Mouse (Mus musculus) heart, adult 9 months (tissue): ENCODE results near the gene Glcci1.
"Not testable (repeated sequence)": the region's sequence is repeated elsewhere in the genome, so short reads cannot be mapped to it uniquely, and the experiment has no call there.

Source experiments
- DNase-seq, 2 experiments: peaks; one replicate each; pipeline ENCODE4 v3.0.0; 2022; ENCODE audit warnings: low spot score in 2 of 2

Glcci1 gene

GRCm38 (mm10) chr6:8495109-8495826 is 14.1 kb upstream of the Glcci1 start:
- DNase-seq: no peak

GRCm38 (mm10) chr6:8495827-8496222 is 13.6 kb upstream of the Glcci1 start:
- DNase-seq: no peak

DNA sequence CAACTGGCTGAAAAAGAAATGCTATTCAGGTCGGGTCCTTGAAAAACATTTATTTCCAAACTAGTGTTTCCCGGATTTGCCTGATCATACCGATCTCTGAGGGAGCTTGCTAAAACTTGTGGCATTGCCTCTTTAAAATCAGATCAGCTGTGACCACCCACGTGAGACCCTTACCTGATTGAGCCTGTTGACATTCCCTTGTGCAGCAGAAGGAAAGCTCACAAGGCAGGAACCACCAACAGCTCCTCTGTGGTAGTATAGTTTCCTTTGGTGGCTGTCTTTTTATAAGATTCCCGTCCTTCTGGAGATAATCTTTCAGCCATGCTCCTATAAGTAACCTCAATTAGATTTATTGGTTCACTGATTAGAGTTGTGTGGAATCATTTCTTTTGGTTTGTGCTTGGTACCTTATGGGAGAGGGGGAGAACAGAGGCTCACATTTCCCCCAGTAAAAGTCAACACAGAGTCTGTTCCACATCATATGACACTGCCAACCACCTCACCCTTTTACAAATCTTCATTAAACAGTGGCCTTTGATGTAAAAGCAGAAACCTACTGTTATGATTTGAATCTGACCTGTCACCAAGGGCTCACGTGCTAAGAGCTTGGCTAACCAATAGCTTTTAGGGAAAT is 12.0 kb upstream of the Glcci1 start:
- no peak for DNase-seq

- no peak for DNase-seq
Observed at GRCm38 (mm10) chr6:8497868-8498257, 11.5 kb upstream of the Glcci1 start.

DNA sequence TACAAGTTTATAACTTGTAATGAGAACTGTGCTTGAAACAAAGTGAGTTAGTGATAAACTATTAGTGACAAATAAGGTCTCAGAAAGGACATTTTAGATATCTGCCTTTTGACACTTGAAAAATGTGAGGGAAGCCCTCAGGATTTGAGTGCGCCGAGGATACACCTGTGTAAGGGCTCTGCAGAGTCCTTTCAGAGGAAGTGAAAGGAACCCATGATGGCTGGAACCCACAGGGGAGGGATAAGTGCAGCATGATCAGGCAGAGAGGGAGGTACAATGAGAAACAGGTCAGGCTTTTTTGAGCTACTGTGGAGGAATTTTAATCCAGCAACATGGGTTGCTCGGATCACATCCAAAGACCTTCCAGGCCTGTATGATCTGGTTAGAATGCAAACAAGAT is 10.4 kb upstream of the Glcci1 start:
- DNase-seq: no peak

DNA sequence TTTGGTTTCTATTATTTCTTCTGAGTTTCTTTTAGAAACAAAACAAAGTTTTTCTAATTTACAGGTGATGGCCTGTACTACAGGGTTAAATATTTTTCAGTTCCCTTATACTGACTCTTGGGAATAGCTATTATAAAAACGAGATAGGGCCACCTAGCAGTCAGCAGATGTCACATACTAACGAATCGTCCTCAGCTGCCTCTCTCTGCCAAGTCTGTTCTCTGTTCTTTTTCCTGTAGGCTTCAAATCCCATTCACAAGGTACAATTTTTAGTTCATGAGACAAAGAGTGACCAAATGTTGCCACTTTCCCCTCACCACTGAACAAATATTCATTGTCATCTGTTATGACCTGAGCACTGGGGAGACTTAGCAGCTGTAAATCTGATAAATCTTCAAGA is 5.4 kb upstream of the Glcci1 start:
- DNase-seq: no peak

DNA sequence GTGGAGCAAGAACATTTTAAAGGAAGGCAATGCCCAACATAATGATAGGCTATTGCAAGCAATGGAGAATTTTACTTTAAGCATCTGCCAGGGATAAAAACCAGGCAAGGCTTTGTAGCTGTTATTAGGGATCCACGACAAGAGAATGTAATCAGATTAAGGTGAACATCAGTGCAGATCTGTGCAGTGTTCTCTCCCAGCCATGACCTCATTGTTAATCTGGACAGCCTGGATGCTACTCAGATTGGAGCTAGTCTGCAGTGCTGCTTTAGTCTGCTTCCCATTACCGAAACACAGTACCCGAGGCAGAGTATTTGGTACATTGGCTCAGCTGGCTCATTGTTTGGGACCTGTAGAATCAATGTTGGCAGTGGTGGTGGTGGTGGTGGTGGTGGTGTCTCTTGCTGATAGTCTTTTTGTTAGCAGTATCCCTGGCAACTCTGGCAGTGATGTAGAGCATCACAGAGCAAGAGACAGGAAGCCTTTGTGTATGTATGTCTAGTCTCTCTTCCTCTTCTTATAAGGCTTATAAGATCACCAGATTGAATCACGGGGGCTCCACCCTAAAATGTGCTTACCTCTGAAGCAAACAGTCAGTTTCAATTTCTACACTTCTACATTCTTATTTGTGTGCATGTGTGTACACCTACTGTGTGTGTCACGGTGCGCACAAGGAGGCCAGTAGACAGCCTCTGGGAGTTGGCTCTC is 4.7 kb upstream of the Glcci1 start:
- DNase-seq: no peak

DNA sequence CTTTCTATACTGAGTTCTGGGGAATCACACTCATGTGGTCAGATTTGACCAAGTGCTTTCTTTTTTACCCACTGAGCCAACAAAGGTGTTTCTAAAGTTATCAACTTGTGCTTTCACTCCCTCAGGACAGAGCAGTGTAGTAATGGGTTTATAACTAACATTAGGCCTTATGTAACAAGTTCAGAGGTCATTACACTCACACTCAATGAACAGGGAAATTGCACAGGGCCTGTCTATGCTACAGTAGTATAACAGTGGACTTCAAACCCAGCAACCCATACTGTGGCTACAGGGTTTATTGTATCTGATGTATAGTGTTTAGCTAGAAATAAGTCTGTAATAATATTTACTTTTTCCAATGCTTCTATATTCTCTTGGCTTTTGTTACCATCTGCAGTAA is 2.8 kb upstream of the Glcci1 start:
- no peak for DNase-seq

- peak; percentile 99 for DNase-seq
Observed at GRCm38 (mm10) chr6:8508883-8509536, 390 bp upstream of the Glcci1 start.

- DNase-seq: peak; percentile 24 to 33
Observed at GRCm38 (mm10) chr6:8509961-8510863, 812 bp downstream of the Glcci1 start.

DNA sequence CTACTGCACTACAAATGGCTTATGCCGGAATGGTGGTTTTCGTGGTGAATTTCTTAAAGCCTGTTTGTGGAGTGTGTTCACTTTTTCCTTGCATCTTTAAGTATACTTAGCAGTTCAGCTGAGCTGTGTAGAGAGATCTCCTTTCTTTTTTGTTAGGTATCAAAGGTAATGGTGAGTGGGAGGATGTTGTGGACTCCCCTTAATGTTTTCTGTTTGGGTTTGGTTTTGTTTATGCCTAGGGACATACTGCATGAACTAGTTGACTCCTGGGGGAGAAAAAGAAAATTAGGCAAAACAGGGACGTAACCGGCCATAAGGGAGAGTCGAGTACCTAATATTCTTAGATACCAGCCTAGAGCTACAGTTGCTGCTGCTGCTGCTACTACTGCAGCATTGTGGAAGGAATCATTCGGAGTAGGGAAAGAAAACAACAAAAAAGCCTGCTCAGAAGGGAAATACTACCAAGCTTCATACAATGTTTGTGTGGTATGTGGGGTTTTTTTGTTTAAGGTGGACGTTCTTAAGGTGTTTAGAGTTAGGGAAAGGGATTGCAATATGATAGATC is 1.5 kb downstream of the Glcci1 start:
- no peak for DNase-seq

DNA sequence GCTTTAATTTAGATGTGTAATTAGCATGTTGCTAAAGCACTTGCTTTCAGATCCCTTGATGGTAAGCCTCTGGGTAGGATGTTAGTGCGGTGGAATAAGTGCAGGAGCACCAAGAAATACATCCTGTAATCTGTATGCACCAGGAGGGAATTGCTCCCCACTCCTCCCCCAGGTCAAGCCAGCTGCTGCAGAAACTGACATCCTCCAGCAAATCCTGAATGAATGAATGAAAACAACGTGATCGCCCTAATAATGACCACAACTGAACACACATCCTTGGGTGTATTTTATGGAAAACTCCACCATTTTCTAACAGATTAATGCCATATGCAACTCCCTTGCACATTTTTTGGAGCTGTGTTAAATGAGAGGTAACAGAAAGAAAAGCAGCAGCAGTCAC is 2.0 kb downstream of the Glcci1 start:
- DNase-seq: no peak

GRCm38 (mm10) chr6:8512416-8512815 is 3.0 kb downstream of the Glcci1 start:
- no peak for DNase-seq

DNA sequence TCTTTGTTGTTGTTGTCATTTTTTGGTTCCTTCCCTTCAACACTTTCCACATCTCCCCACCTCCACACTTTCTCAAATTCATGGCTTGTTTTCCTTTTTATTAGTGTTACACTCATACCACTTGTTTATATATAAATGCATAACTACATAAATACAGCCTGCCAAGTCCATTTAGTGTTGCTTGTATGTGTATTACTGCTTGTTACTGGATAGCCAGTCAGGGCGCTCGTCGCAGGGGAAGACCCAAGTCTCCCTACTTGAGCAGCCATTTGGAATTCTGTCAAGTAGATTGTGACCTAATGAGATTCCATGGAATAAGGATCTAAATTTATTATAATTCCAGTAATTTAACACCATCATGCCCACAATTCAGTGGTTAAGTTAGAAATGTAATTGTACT is 10.3 kb downstream of the Glcci1 start:
- DNase-seq: no peak

DNA sequence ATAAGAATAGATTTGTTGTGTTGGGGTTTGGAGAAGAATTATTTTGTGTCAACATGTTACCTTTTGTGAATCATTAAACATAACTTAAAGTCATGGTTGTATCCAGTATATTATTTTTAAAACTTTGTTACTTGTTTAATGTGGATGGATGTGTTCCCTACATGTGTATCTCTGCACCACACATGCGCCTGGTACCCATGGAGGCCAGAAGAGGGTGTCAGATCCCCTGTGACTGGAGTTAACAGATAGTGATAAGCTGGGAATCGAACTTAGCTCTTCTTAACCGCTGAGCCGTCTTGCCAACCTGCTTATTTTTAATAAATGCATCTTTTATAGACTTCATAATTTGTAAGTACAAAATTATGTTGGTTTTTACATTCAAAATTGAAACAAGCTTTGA is 11.8 kb downstream of the Glcci1 start:
- DNase-seq: no peak

DNA sequence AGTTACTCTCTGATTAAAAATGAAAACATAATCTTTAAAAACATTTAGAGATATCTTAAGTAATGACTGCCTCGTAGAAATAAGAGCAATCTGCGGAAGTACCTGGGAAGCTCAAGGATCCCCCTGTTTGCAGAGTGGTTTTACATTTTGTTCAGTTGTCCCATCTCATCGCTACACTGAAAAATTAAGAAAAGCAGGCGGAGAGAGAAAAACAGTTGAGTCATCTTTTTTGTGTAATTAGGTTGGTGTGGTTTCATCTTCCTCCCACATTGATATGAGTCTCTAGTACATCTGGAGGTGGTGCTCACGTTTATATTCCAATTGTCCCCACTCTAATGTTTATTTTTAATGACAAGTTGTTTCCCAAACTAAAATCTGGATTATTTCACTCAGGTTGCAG is 15.3 kb downstream of the Glcci1 start:
- DNase-seq: no peak

DNA sequence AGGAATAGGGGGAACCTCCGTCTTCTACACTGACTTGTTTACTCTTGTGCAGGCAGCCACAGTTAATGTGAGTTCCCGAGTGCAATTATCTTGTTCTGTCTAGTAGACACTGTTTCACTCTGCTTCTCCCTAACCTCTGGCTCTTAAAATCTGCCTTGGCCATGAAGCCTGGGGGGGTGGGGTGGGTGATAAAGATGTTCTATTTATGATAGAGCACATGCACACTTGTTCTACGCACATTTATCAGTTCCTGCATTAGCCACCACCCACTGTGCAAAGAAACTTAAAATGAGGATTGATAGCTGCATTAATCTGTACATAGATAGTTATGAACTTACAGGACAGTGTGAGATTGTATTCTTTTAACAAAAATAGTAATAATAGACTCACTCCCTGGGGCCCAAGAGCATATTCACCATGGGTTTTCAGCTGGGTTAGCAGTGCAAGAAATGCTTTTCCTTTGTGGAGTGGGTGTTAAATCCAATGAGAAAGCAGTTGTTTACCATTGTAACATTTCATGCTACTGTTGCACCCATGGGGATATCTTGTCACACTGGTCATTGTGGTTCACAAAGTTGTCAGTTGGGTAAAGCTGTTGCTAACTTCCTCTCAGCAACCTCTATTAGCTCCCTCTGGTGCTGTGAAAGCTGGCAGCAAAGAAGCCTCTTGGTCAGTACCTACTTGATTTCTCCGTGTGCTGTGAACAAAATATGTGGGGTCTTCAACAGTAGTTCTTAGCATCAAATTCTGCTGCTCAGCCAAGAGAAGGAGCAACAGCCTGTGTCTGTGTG is 21.9 kb downstream of the Glcci1 start:
- no peak for DNase-seq

GRCm38 (mm10) chr6:8536944-8537343 is 27.5 kb downstream of the Glcci1 start:
- DNase-seq: no peak

GRCm38 (mm10) chr6:8541531-8541930 is 32.1 kb downstream of the Glcci1 start:
- DNase-seq: not testable (repeated sequence)

DNA sequence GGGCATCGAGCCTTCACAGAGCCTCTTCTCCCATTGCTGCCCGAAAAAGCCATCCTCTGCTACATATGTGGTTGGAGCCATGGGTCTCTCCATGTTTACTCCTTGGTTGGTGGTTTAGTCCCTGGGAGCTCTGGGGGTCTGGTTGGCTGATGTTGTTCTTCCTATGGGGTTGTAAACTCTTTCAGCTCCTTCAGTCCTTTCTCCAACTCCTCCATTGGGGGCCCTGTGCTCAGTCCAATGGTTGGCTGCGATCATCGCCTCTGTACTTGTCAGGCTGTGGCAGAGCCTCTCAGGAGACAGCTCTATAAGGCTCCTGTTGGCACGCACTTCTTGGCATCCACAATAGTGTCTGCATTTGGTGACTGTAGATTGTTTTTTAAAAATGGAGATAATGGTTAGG is 35.4 kb downstream of the Glcci1 start:
- DNase-seq: no peak
